Mouse (Mus musculus) cerebellum, adult 11-12 months (tissue): Measurements from ENCODE around the gene Dapk2.
A peak's percentile ranks its signal among the peaks of the same experiment; 100 is the strongest.
"Not testable (repeated sequence)": the region's sequence is repeated elsewhere in the genome, so short reads cannot be mapped to it uniquely, and the experiment has no call there.

Source experiments
- DNase-seq: peaks from one replicate; pipeline ENCODE4 v3.0.0; 2022

Gene Dapk2

DNA sequence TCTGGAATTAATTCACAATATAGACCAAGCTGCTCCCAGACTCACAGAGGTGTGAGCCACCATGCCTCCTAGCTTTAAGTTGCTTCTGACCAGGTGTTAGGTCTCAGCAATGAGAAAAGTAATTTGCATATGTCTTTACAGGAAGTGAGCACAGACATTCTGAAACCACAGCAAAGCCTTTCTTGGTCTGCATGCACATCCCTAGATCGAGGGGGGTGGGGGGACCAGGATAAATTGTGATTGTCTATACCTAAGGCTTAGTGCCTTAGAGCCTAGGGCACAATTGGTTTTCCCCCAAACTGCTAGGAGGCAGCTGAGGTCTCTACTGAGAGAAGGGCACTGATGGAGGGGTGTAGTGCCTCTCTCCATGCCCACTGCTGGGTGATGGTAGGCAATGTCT, 122.5 kb downstream of the Dapk2 start:
- no peak for DNase-seq

DNA sequence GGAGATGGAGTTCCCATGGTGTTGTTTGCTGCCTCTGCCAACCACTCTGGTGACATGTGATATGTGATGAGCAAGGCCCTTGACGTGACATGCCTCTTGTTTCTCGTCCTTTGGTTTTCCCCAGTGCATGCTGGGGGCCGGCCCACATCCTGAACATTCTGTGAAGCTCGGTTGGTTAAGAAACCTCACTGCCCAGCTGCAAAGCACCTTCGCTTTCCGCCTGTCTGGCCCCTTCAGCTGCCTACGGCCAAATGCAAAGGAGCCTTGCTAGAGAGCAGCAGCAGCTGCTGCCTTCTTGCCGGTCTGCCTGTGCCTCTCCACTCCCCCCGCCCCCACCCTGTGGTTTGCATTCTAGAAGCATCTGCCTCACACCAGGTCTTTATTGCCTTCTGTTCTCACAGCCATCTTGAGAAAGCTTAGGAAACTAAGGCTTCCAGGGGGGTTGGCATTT, 123.5 kb downstream of the Dapk2 start:
- no peak for DNase-seq

GRCm38 (mm10) chr9:66282582-66282981, 124.6 kb downstream of the Dapk2 start:
- no peak for DNase-seq

GRCm38 (mm10) chr9:66283565-66284203, 125.7 kb downstream of the Dapk2 start:
- peak; percentile 75 for DNase-seq

DNA sequence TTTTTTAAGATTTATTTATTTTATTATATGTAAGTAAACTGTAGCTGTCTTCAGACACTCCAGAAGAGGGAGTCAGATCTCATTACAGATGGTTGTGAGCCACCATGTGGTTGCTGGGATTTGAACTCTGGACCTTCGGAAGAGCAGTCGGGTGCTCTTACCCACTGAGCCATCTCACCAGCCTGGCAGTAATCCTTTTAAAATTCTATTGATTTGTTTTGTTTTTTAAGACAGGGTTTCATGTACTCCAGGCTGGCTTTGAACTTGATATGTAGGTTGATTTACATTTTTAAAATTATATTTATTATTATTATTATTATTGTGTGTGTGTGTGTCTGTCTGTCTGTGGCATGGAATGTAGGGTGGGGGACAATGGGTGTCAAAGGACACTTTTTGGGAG, 127.2 kb downstream of the Dapk2 start:
- not testable (repeated sequence) for DNase-seq

DNA sequence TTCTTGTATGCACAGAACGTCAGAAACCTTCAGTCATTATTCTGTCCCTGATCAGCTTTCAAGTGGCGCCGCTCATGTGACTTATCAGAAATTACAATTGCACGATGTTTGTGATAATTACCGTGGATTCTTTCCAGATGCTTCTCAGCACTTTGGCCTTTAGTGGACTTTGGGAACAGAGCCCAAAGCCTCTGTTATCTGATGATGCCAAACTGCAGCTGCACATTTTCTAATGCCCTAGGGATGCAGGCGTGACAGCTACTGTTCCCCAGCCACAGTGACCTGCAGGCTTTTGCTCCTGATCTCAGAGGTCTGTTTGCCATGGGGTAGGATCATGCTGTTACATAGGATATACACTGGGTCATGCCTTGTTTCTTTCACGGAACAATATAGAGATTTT, 127.9 kb downstream of the Dapk2 start:
- DNase-seq: no peak

DNA sequence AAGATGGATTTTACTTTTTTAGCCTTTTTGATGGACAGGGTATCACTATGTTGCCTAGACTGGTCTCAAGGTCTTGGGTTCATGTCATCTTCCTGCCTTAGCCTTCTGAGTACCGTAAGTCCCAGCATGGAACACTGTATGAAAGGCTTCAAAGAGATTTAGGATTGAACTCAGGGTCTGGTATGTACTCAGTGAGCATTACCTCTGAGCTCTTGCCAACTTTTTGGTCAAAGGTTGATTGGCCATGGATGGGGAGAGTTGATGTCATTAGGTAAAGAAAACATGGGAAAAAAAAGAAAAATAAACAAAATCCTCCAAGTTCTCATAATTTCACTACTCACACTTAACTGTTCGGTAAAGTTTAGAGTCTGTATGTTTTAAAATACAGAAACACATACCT, 132.7 kb downstream of the Dapk2 start:
- DNase-seq: no peak

DNA sequence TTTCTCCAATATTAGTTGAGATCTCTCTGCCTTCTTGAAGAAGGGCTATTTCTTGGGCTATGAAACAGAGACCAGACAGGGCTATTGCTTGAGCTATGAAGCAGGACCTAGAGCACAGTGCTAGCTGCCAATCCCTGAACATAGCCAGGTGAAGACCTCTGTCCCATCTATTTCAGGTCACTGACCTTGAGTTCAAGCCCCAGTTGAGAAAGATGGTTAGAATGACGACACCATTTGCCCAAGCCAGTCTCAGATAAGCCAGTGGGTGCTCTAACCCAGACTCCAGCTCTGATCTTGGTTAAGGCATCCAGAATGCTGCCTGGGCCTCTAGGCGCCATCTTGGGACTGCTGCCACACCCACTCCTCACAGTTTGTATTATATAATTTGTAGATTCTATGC, 135.3 kb downstream of the Dapk2 start:
- no peak for DNase-seq

- DNase-seq: no peak
Observed at GRCm38 (mm10) chr9:66294227-66294626, 136.2 kb downstream of the Dapk2 start.

GRCm38 (mm10) chr9:66294980-66295410, 137.0 kb downstream of the Dapk2 start:
- DNase-seq: no peak

GRCm38 (mm10) chr9:66295577-66296120, 137.6 kb downstream of the Dapk2 start:
- no peak for DNase-seq

GRCm38 (mm10) chr9:66298783-66299182, 140.8 kb downstream of the Dapk2 start:
- no peak for DNase-seq

- DNase-seq: no peak
Observed at GRCm38 (mm10) chr9:66300448-66301027, 142.5 kb downstream of the Dapk2 start.

- DNase-seq: no peak
Observed at GRCm38 (mm10) chr9:66304320-66305090, 146.5 kb downstream of the Dapk2 start.

GRCm38 (mm10) chr9:66305121-66306112, 147.4 kb downstream of the Dapk2 start:
- peak; percentile 68 for DNase-seq

DNA sequence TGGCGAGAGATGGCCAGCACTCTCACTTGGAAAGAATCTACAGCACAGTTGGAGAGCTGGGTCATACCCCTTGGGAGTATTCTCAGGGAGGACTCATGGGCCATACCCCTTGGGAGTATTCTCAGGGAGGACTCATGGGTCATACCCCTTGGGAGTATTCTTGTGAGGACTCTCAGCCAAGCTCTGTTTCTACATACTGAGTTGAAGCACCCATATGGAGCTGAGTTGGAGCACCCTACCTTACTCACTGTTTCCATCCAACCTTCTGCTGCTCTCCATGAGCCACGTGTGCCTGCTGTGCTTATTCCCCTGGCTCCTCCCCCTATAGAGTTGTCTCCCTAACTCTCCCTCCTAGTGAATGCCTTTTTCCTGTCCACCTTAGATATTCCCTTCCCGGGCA, 148.4 kb downstream of the Dapk2 start:
- no peak for DNase-seq

- DNase-seq: no peak
Observed at GRCm38 (mm10) chr9:66307341-66307740, 149.3 kb downstream of the Dapk2 start.

GRCm38 (mm10) chr9:66308741-66309140, 150.7 kb downstream of the Dapk2 start:
- DNase-seq: no peak

DNA sequence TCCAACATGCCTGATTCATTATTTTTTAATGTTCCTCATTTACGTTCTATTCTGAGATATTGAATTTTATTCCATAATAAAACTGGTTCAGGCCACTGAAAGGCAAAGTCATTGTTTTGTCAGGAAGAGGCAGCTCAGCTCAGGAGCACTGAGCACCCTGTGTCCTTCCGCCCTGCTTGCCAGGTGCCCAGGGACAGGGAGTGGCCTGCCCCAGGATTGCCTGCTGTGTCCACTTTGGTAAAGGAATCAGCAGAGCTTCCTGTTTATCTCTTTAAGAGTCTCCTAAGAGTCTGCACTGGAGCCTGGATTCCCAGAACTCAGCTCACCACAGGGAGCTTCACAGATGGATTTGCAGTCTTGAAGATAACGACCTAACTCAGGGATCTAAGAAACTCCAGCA, 153.4 kb downstream of the Dapk2 start:
- DNase-seq: no peak

GRCm38 (mm10) chr9:66316603-66317002, 158.6 kb downstream of the Dapk2 start:
- no peak for DNase-seq
